Mouse (Mus musculus) telencephalon, adult 2 months (tissue): ENCODE results near the gene Boll.
A peak's percentile ranks its signal among the peaks of the same experiment; 100 is the strongest.
"Not testable (repeated sequence)": the region's sequence is repeated elsewhere in the genome, so short reads cannot be mapped to it uniquely, and the experiment has no call there.

Experiments
- DNase-seq: peaks from one replicate; pipeline ENCODE4 v3.0.0-alpha.2; 2011; ENCODE audit warnings: low read depth, low spot score

The Boll gene

DNA sequence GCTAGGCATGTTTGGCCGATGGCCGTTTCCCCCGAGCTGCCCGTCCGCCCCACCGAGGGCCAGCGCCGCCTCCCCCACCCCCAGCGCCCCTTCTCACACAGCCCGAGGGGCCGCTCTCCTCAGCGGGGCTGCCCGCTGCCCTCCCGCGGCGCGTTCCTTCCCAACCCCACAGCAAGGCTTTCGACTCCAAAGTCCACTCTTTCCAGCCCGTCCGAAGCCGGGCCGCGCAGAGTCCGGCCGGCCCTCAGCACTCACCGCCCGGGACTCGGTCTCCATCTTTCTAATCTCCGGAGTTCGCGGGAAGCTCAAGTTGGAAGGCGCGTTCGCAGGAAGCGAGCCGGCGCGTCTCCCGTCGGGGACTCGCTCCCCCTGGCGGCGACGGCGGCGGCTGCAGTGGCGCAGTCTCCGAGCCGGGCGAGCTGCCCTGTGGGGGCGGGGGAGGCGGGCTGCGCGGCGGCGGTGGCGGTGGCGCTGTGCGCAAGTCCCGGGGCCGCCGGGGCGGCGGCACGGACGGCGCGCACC is at the start of gene Boll:
TSS of gene Boll (minus strand) at position 426 of the 522 bp plus-strand sequence.
- no peak for DNase-seq

DNA sequence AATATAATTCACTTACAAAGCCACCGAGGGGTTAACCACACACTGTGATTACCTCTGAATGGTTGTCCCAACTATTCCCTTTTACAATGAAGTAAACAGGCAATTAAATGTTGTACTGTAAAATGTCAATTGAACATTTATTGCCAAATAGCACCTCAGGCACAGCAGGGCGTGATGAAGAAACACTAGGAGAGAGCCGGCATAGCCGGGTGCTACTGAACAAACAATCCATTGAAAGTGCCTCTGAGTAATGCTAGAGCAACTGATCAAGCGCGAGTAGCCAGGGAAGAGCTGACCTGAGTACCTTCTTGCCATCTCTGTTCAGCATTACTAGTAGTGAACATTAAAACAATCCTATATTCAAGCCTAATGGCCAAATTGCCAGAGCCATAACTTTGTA is 49.3 kb upstream of the Boll start:
- DNase-seq: no peak

DNA sequence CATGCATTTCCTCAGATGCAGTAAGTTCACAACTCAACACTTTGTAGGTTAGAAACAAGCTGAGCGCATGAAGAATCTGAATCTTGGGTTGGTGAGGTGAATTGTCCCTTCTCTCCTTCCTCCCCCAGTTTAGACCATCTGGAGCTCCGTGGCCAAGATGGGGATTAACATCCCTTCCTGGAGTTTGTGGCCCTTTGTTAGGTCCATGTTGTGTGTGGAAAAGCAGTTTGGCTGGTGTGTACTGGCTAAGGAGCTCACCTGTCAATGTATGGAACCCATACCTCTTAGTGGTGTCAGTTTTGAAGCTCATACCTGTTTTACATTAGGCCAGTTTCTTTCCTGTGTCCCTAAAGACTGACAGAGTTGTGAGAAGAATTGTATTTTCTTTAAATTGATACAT is 47.8 kb upstream of the Boll start:
- DNase-seq: no peak

DNA sequence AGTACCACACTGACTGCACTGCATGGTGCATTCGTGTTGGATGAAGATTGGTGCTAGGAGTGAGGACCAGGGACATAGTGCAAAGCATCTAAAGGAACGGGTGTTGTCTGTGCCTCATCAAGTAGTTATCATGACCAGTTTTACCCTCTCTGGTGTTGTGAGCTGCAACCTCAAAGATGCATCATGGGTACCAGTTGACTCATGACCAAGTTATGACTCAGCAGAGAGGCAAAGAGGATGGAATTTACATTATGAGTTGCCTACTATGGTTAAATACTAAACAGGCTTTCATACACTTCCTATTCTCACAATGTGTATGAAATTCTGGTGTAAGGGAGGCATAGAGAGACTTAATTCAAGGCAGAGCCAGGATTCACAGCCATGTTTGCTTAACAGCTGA is 47.4 kb upstream of the Boll start:
- no peak for DNase-seq

DNA sequence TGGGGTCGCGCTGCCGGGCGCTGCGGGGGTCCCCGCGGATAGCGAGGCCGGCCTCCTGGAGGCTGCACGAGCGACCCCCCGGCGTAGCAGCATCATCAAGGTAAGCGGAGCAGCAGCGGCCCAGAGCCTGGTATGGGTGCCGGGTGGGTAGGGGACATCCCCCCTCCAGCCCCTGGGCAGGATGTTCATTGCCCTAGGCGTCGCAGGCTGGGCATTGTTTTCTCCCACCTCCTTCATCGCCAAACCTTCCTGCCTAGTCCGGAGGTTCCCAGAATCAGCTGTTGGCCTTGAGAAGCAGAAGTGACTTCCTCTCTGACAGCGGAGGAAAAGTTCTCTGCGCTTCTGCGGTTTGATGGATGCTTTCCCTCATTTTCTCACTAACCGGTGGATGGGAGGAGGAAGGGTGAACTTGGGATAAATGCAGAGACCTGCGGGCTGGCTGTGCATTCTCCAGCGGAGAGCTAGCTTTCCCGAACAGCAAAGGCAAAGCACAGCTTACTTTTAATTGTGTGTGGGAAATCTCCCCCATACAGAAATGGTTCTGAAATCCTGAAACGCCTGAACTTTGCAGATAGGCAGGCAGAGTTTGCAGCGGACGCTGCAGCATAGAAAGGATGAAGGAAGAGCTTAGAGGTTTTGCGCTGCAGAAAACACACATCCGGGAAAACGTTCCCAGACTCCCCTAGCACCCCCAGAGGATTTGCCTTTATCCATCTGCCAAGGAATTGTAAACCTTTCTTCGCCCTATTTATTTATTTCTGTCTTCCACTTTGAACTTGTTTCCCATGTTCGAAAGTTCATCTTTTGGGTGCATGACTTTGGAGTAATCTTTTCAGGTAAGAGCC is 43.5 kb upstream of the Boll start:
- no peak for DNase-seq

DNA sequence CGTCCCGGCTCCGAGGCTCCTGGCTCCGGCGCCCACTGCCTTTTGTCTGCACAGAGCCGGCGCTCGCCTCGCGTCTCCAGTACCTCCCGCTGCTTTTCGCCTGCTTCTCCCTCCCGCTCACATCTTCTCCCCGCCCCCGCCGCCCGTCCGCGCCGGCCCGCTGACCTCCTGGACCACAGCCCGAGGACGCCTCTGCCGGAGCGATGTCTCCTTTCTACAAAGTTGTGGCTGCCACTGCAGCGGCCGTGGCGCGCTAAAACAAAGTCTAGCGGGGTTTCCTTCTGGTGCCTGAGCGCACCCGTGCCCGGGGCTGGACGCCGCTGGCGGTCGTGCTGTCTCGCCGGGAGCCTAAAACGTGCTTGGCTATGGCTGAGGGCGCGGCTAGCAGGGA is 42.7 kb upstream of the Boll start:
- no peak for DNase-seq

DNA sequence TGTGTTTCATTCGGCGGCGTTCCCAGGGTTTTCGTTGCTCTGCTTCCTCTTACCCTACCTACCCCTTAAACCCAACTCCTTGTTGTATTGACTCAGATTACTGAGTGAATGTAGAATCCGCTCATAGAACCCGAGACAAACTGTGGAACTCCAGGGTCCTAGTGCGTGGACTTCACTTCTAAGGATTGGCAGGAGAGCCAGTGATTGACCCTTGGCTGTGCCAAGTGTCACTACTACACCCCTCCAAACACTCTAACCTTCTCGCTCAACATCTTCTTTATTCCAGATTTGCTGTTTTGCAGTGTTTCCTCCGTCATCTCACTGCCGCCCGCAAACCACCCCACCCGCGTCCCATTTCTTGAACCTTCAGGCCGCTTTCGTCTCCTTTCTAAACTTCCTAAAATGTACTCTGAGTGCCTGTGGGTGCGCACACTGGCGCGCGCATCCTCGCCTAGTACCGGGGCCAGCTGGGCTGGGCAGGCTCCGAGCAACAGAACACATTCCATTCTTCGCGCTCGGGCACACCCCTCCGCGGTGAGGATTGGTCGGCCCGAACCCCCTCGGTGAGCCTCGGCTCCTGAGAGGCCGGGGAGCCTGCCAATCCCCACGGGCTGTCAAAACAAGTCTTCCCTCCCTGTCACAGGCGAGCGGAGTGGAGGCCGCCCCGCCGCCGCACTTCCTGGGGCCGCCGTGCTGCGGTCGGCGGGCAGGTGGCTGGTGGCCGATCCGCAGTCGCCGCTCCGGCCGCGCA is 42.2 kb upstream of the Boll start, which contains the start of gene Plcl1:
TSS of gene Plcl1 (plus strand) at position 650 of the 751 bp plus-strand sequence.
- peak; percentile 94 for DNase-seq

DNA sequence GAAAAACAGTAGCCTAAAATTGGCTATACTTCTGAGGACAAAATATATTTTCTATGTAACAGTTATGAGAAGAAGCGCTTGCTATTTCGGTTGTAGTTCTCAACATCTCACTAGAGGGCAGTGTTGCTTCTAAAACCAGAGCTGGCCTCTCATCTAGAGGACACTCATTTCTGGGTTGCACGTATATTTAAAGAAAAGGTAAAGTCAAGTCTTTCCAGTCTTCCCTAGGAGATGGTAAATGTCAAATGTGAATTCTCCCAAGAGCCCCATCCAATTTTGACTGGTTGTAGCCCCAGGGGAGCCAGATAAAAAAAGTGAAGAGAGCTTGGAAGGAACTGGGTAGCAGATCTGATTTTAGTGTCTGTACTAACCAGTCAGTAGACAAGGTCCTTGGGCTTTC is 41.2 kb upstream of the Boll start:
- DNase-seq: peak; percentile 72

DNA sequence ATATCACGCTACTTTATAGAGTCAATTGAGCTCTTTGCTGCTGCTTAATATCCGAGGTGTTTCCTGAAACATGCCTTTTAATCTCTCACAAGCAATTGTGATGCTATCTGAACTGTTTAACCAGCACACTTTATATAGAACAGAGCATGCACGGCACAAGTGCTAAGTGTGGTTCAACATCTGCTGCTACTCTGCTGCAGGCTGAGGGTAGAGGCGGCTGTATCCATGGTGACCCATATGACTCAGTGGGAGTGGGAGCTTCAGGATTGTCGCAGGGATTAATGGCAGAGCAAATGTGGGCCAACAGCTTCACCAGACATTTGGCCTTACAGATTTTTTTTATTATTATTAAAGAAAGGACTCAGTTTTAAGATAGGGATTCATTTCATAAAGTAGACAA is 36.6 kb upstream of the Boll start:
- DNase-seq: no peak

DNA sequence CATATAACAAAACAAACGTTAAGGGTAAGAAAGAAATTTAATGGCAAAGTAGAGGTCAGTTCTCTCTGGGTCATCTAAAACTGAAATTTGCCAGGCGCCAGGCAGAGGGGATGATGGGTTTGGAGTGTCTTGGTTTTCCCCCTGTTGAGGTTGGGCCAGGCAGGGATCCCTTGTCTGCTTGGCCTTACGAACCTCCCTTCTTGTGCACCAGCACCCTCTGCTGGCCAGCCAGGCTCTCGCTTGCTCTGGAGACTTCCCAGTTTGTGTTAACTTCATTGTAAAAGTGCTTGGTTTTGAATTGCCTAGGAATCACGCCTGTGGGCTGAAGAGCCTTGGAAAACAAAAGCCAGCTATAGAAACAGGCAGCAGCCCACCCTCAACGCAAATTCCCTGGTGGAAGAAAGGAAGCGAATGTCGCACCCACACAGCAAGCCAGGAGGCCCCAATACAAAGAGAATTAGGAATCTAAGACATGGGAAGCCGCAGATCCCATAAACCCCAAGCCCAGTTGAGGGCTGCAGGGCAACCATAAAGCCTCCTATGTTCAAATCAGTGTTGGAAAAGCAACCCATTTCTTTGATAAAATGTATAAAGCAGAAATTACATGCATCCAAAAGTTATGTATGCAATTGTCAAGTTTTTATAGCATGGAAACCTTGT is 20.0 kb upstream of the Boll start:
- no peak for DNase-seq

DNA sequence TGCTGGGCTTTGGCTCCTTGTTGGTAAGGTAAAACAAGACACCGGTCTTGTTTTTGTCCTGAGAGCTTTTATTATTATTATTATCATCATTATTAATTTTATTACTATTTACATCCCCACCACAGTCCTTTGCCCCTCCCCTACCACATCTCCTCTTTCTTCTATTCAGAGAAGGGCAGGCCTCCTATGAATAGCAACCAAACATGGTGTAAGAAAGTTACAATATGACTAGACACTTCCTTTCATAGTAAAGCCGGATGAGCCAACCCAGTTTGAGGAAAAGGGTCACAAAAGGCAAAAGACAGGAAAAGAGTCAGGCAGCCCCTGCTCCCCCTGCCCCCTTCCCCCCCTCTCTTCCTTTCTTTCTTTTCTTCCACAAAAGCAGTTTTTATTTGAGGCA is 17.3 kb upstream of the Boll start:
- DNase-seq: no peak

DNA sequence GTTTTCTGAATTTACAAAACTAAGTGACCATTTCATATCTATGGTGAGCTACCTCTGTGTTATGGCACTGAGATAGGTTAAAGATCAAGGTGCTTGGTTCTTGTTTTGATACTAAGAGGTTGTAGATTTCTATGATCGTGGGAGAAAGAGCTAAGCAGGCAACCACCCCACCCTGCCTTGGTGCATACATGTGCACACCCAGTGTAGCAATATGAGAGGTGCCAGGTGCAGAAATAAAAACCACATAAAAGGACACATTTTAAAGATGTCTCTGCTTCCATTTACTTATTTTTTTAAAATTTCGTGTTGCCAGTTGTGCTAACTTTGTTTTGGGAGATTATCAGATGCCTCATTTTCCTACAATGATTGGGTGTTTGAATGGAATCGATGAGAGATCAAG is 9.4 kb upstream of the Boll start:
- no peak for DNase-seq

DNA sequence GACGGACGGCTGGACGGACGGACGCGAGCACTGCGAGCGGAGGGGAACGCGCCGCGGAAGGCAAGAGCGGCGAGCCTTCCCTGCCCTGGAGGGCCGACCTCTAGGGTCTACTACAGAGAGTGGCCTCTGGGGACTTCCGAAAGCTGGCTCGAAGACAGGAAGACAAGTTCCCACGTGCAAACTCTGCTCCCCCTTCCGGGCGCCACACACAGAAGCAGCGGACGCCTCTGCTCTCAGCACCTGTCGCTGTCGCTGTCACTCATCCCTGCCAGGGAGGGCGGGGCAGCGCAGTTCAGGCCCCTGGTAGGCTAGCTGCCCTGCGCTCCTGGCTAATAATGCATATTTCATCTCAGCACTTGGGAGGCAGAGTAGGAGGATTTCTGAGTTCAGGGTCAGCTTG is 317 bp upstream of the Boll start:
- no peak for DNase-seq

DNA sequence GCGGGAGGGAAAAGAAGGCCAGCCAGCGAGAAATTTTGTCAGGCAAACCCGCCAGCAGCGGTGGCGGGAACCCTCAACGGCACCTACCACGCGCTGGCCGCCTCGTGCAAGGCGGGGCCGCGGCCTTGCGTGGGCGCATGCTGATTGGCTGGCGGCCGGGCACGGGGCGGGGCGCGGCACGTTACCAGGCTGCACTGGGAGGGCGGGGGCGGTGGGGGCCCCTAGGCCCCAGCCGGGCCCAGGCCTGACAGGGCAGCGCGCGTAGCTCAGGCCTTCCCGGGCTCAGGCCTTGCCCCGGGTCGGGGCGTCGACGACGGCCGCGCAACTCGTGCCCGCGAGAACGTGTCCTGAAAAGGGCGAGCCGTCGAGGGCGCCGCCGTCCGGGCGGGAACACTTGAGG is 635 bp downstream of the Boll start:
- DNase-seq: no peak

DNA sequence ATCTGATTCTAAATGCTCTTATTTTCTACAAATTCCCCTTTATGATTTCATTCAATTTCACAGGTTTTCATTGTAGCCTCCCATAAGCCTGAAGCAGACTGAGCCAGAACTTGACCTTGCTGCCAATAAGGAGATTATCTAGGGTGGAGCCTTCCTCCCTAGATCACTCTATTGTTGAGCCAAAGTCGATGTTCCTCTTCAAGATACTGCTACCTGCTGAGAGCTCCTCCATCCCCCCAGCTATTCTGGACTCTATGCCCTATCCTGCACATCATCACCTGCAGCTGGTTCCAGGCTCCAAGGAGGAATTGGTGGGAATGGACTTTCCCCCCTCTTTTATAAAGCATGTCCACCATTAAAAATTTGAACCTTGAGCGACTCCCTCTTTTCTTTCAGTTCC is 11.4 kb downstream of the Boll start:
- not testable (repeated sequence) for DNase-seq

DNA sequence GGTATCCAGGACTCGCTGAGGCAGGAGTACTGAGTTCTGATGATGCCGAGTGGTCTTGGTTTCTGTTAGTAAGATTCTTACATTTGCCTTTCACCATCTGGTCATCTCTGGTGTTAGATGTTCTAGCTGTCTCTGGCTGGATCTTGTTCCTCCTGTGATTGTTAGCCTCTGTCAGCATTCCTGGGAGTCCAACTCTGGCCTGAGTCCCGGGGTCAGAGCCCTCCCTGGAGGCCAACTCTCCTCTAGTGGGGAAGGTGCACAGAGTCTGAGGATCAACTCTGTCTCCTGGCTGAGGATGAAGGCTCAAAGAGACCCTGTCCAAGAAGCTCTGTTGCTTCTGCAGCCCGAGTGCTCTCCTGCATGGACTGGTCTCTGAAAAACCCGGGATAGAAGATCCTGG is 37.8 kb downstream of the Boll start:
- not testable (repeated sequence) for DNase-seq

DNA sequence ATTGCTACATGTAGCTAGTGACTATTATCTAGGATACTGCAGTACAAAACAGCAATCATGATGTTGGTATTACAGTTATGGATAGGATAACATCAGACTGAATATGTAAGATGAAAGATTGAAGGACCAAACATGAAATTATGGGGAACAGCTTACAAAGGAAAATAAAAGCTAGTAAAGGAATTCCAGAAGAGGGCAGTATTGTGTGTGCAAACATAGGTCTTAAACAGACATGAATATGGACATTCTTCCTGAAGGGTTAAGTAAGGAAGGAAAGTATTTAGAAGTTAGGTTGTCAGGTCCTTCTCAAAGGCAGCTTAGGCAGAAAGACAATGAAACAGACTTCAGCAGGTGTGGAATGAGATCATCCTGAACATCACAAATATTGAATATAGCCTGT is 62.2 kb downstream of the Boll start:
- DNase-seq: peak; percentile 8

DNA sequence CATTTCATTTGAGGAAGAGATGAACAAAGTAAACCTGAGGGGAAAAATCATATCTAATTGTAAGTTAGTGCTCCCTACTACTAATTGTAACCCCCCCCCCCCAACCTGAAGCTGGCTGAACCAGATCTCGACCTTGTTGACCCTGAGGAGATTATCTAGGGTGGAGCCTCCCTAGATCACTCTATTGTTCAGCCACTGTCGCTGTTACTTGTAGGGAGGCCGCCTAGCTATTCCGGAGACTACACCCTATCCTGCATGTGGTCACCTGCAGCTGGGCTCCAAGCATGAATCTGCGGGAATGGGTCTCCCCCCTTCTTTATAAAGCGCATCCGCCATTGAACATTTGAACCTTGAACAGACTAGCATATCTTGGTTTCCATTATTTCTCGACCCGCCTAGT is 84.2 kb downstream of the Boll start:
- no peak for DNase-seq

DNA sequence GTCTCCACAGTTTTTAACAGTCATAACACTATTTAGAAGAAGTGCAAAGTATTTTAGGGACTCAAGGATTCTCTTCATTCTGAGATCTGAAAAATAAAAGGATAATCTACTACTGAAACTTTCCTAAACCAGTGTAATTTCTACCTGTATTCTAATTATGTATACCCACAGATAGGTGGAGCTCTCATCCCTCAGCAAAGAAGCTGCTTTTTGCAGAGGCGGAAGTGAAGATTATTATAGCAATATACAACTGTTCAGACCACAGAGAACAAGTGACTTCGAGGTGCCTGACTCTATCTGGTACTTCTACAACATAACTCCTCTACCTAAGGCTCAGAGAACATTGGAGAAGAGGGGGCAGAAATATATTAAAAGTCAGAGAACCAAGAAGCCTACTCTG is 97.8 kb downstream of the Boll start:
- DNase-seq: no peak

DNA sequence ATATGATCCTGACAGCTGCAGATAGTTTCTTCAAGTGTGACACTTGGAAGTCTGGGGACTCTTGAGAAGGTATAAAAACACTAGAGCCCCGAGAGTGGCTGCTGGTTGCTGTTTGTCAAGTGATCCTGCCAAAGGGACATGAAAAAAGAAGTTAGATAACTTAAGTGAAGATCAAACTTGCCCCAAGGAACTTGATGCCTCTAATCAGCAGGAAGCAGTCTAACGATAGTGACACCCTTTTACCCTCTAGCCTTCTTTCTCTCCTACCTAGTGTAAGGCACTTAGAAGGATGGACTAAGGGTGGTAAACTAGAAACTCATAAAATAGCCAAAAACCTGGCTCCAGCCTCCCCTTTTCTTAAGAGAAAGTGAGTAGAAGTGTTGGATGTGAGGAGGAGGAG is 98.9 kb downstream of the Boll start:
- DNase-seq: no peak

DNA sequence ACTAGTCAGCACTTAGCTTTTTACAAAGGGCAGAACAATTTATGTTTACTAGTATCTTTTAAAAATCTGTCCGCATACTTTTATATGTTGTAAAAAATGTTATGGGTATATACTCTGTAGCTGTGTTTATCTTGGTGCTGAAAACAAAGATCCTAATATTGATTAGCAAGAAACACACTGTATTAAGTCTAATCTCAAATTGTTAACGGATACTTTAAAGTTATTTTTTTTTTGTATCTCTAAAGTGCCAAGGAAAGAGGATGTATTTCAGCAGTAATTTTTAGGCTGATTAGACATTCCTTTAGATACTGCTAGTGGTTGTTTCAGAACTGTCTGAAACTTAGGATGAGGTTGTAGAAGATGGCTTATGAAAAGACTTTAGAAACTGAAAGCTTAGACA is 116.9 kb downstream of the Boll start:
- no peak for DNase-seq

DNA sequence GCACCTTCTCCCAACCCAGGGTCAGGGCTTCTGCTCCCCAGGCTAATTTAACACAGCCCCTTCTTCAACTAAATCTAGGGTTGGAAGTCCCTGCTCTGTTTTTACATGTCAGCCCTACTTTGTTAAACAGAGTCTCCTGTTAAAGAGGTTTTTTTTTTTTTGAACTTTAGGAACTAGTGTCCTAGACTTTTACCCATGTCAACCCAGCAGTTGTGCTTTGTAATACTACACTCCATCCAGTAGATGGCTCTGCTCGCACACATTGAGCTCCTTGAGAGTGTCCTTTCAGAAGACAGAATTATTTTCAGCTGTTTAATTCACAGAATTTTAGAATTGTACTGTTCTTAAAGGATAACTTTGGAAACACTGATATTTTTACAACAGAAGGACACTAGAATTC is 124.0 kb downstream of the Boll start:
- peak; percentile 45 for DNase-seq
